Mouse (Mus musculus): ENCODE measurements around the gene Gm12216.

DNA sequence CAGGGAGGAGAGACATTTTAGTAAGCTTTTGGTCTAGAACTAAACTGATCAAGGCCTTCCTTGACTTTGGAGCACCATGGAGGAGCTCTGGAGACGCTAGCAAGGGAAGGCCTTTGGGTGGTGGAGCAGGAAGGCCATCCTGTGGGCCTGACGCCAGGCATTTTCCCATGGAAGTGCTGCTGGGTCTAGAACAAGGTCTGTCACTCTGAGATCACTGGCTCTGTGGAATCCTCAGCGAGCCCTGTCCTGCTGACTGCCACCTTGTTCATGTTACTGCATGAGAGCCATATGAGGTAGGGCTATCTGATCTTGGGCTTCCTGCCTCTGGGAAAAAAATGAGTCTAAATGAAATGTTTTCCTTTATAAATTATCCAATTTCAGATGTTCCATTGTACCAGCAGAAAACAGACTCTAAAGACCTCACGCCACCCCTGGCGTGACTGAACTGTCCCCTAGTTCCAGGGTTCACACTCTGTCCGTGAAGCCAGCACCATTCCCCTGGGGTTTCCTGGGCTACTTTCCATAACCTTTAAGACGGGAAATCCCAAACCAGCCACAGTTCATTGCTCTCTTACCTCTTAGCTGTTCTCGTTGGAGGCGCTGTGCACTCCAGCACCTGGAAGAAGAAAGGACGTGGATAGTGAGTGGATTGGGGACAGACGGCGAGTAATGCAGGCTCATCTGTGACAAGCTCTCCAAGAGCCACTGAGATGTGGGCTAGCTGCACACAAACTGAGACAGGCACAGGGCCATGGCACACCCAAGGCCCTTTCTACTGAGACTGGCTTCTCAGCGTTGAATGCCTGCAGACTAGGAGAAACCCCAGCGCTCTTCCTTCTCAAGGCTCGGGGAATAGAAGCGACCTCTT, 45.8 kb downstream of the Gm12216 start:
- TF ChIP-seq CTCF (IDR thresholded peaks at IDR 0.05; ENCODE audit: low read depth) (no peak), EP300 (IDR thresholded peaks at IDR 0.05; ENCODE audit: low read depth) (no peak)
